Mouse (Mus musculus) E14TG2a.4 (cell line): ENCODE results near the gene Medag.

ENCODE experiments used
- CTCF ChIP-seq: conservative IDR thresholded peaks from 2 replicates; pipeline ENCODE4 v1.5.1; 2014; ENCODE audit warnings: low read length
- NANOG ChIP-seq: IDR thresholded peaks from 2 replicates; pipeline ENCODE4 v1.6.1; 2014; ENCODE audit warnings: borderline replicate concordance, low read length, mixed read lengths

DNA sequence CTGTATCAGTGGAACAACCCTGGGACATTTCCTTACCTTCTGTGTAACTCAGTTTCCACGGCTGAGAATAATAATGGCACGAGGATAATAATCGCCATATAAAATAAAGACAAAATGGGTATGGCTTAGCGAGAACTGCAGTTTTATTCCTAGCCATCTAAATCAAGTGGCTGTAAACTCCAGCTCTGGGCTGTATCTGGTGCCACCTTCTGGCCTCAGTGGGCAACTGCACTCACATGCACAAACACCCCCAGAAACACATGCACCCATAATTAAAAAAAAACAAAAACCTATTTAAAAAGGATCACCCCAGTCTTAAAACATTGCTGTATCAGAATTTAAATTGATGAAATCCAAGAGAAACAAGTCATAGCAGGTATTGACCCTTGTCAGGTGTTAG is 5.8 kb downstream of the Medag start:
- TF ChIP-seq CTCF (peak; percentile 89), NANOG (no peak)
